Mouse (Mus musculus): Measurements from ENCODE around the gene Npr2. TPM values are rescaled to one million over a fixed set of nuclear protein-coding genes. Genes with fewer than 3 reads are reported as not detected.

Npr2 gene
- polyA plus RNA-seq, 1 experiment from 2014 or later = 4.8 TPM

GRCm38 (mm10) chr4:43598650-43599380 is 32.9 kb upstream of the Npr2 start:
- DNase-seq (ENCODE audit: low spot score) = no peak
- 86% methylated on average over 7 of the region's 7 CpGs for WGBS
- no peaks in the 10 kb centered on the region for H3K36me3 ChIP-seq
- no peaks in the 10 kb centered on the region for H3K27me3 ChIP-seq (ENCODE audit: low read depth, poor library complexity, severe bottlenecking)
- no peak overlapping the region for H3K27ac ChIP-seq
- H3K9me3 ChIP-seq (replicated peaks) = no peaks in the 10 kb centered on the region
- H3K4me1 ChIP-seq = peaks cover 1% of the 10 kb centered on the region; the same call in 1 of the 2 replicates
- H3K4me3 ChIP-seq = no peak overlapping the region

- 86% methylated on average over 9 of the region's 9 CpGs for WGBS
- no peak for DNase-seq (ENCODE audit: low spot score)
- Histone ChIP-seq H3K4me3 (no peak overlapping the region), H3K36me3 (no peaks in the 10 kb centered on the region), H3K27me3 (ENCODE audit: low read depth, poor library complexity, severe bottlenecking) (no peaks in the 10 kb centered on the region), H3K4me1 (no peaks in the 10 kb centered on the region), H3K9me3 (replicated peaks) (no peaks in the 10 kb centered on the region), H3K27ac (no peak overlapping the region)
Observed at GRCm38 (mm10) chr4:43600195-43600934, 31.4 kb upstream of the Npr2 start.

DNA sequence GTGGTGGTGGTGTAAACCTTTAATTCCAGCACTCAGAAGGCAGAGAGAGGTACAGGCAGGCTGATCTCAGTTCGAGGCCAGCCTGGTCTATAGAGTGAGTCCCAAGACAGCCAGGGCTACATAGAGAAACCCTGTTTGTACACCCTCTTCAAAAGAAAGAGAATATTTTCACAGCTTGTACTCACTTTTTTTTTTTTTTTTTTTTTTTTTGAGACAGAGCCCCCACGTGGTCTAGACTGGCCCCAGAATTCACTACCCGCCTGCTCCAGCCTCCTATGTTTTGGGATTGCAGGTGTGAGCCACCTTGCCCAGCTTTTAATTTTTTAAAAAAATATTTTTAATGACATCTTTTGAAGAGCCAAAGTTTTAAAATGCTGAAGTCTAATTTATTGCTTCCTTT is 27.6 kb upstream of the Npr2 start:
- H3K36me3 ChIP-seq = no peaks in the 10 kb centered on the region
- H3K27ac ChIP-seq = no peak overlapping the region
- no peaks in the 10 kb centered on the region for H3K27me3 ChIP-seq (ENCODE audit: low read depth, poor library complexity, severe bottlenecking)
- H3K4me1 ChIP-seq = no peaks in the 10 kb centered on the region
- WGBS = 78% methylated on average over 3 of the region's 3 CpGs
- DNase-seq (ENCODE audit: low spot score) = no peak
- no peaks in the 10 kb centered on the region for H3K9me3 ChIP-seq (replicated peaks)
- H3K4me3 ChIP-seq = no peak overlapping the region

- Histone ChIP-seq H3K9me3 (replicated peaks) (no peaks in the 10 kb centered on the region), H3K36me3 (no peaks in the 10 kb centered on the region), H3K27me3 (ENCODE audit: low read depth, poor library complexity, severe bottlenecking) (no peaks in the 10 kb centered on the region), H3K4me1 (no peaks in the 10 kb centered on the region), H3K4me3 (no peak overlapping the region), H3K27ac (no peak overlapping the region)
- WGBS = 77% methylated on average over 9 of the region's 9 CpGs
- no peak for DNase-seq (ENCODE audit: low spot score)
Observed at GRCm38 (mm10) chr4:43604751-43605685, 26.7 kb upstream of the Npr2 start.

DNA sequence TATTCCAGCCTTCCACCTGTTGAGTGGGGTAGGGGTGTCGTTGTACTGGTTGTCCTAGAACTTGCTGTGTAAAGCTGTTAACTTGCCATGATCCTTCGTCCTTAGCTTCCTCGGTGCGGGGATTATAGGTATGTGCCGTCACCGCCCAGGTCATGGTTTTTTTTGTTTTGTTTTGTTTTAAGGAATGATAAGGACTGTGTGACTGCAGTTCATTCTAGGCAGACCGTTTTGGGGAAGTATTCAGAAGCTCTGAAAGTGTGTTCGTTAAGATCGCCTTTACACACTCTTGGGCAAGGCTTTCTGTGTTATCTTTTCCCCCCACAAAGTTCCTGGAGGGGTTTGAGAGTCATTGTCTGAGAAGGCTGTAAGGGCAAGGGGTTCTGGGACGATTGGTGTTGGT is 19.2 kb upstream of the Npr2 start:
- Histone ChIP-seq H3K36me3 (no peaks in the 10 kb centered on the region), H3K4me1 (no peaks in the 10 kb centered on the region), H3K27me3 (ENCODE audit: low read depth, poor library complexity, severe bottlenecking) (no peaks in the 10 kb centered on the region), H3K27ac (no peak overlapping the region), H3K9me3 (replicated peaks) (no peaks in the 10 kb centered on the region), H3K4me3 (no peak overlapping the region)
- no peak for DNase-seq (ENCODE audit: low spot score)
- 82% methylated on average over 10 of the region's 10 CpGs for WGBS

- DNase-seq (ENCODE audit: low spot score) = no peak
- H3K27ac ChIP-seq = no peak overlapping the region
- H3K9me3 ChIP-seq (replicated peaks) = no peaks in the 10 kb centered on the region
- no peaks in the 10 kb centered on the region for H3K4me1 ChIP-seq
- H3K36me3 ChIP-seq = no peaks in the 10 kb centered on the region
- WGBS = 69% methylated on average over 3 of the region's 3 CpGs
- no peak overlapping the region for H3K4me3 ChIP-seq
- H3K27me3 ChIP-seq (ENCODE audit: low read depth, poor library complexity, severe bottlenecking) = no peaks in the 10 kb centered on the region
Observed at GRCm38 (mm10) chr4:43613060-43613730, 18.5 kb upstream of the Npr2 start.

- Histone ChIP-seq H3K27me3 (ENCODE audit: low read depth, poor library complexity, severe bottlenecking) (no peaks in the 10 kb centered on the region), H3K27ac (no peak overlapping the region), H3K36me3 (no peaks in the 10 kb centered on the region), H3K4me3 (no peak overlapping the region), H3K9me3 (replicated peaks) (peaks cover 3% of the 10 kb centered on the region), H3K4me1 (no peaks in the 10 kb centered on the region)
- no peak for DNase-seq (ENCODE audit: low spot score)
- WGBS = 74% methylated on average over 4 of the region's 4 CpGs
Observed at GRCm38 (mm10) chr4:43620146-43620778, 11.5 kb upstream of the Npr2 start.

DNA sequence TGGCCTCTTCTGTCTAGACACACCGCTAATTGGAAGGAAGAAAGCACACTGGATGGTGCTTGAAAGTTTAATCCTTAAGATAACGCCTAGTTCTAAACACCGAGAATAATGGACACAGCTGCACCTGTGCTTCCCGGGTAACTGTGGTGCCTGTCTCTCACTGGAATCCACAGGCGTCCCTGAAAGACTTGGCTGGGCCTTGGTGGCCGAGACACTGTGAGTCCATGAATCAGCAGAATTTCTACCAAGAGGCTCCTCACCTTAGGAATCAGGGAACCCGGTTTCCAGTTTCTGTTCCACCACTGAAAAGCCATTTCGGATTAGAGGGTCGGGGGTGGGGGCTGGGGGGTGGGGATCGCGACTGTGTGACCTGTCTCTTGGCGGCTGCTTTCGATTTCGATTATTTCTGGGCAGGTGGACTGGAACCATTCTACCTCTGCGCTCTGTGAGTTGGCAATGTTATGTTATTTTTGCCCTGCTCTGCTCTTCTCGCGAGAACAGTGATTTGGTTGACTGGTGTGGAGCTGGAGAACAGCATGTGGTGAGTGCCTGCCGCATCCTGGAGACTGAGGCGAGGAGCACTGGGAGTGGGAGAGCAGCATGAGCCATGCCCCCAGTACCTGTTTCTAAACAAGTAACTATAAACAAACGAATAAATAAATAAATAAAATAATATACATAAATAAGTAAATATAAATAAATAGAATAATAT is 2.5 kb upstream of the Npr2 start:
- no peak overlapping the region for H3K4me3 ChIP-seq
- no peak overlapping the region for H3K27ac ChIP-seq
- H3K27me3 ChIP-seq (ENCODE audit: low read depth, poor library complexity, severe bottlenecking) = peaks cover 28% of the 10 kb centered on the region
- no peaks in the 10 kb centered on the region for H3K36me3 ChIP-seq
- 48% methylated on average over 20 of the region's 20 CpGs for WGBS
- DNase-seq (ENCODE audit: low spot score) = peak; percentile 32
- H3K9me3 ChIP-seq (replicated peaks) = peaks cover 7% of the 10 kb centered on the region
- peaks cover 32% of the 10 kb centered on the region for H3K4me1 ChIP-seq

DNA sequence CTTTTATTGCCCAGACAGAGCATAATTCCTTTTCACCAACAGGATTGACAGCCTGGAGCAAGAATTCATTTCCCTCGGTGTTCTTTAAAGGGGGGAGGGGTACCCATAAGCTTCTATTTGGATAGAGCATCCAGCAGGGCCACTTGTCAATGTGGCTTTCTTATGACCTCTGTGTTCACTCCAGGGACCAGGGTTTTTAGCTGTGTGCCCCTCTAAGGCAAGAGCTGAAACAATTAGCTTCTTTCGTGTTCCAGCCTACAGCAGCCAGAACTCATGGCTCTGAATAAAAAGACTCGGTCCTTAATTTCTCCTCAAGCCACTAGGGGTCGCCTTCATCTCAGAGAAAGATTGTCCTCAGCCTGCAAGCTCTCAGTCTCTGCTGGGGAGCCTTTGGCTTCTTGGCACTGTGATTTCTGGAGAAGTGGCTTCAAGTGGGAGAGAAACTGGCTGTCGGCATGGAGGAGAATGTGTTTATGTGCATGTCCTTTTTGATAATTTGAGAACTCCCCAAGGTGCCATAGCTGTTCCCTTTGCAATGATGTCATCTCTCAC is 1.6 kb upstream of the Npr2 start:
- Histone ChIP-seq H3K4me3 (0 out of 2 replicates have a peak overlapping the region, but pooled peaks have one; percentile 10), H3K27me3 (ENCODE audit: low read depth, poor library complexity, severe bottlenecking) (peaks cover 28% of the 10 kb centered on the region), H3K4me1 (peaks cover 32% of the 10 kb centered on the region), H3K9me3 (replicated peaks) (peaks cover 5% of the 10 kb centered on the region), H3K36me3 (no peaks in the 10 kb centered on the region), H3K27ac (no peak overlapping the region)
- WGBS = 9% methylated on average over 5 of the region's 5 CpGs
- DNase-seq (ENCODE audit: low spot score) = peak; percentile 74

- H3K27ac ChIP-seq = peak overlapping the region; percentile 90; the same call in 1 of the 2 replicates
- WGBS = 24% methylated on average over 5 of the region's 5 CpGs
- peaks cover 32% of the 10 kb centered on the region for H3K4me1 ChIP-seq
- H3K4me3 ChIP-seq = peak overlapping the region; percentile 78
- H3K36me3 ChIP-seq = no peaks in the 10 kb centered on the region
- DNase-seq (ENCODE audit: low spot score) = no peak
- H3K9me3 ChIP-seq (replicated peaks) = no peaks in the 10 kb centered on the region
- H3K27me3 ChIP-seq (ENCODE audit: low read depth, poor library complexity, severe bottlenecking) = peaks cover 28% of the 10 kb centered on the region
Observed at GRCm38 (mm10) chr4:43630671-43631045, 1.1 kb upstream of the Npr2 start.

All from limb, embryonic 10.5 days (tissue).